Mouse (Mus musculus) heart, postnatal 0 days (tissue): ENCODE data around the gene Rmnd5a.

ENCODE experiments used
- CTCF ChIP-seq: IDR thresholded peaks from 2 replicates; pipeline ENCODE4 v1.5.1; 2016; ENCODE audit warnings: antibody characterized with exemption, control low read depth, low read depth
- EP300 ChIP-seq: IDR thresholded peaks from 2 replicates; pipeline ENCODE4 v1.6.1; 2016; ENCODE audit warnings: antibody characterized with exemption, low read depth

DNA sequence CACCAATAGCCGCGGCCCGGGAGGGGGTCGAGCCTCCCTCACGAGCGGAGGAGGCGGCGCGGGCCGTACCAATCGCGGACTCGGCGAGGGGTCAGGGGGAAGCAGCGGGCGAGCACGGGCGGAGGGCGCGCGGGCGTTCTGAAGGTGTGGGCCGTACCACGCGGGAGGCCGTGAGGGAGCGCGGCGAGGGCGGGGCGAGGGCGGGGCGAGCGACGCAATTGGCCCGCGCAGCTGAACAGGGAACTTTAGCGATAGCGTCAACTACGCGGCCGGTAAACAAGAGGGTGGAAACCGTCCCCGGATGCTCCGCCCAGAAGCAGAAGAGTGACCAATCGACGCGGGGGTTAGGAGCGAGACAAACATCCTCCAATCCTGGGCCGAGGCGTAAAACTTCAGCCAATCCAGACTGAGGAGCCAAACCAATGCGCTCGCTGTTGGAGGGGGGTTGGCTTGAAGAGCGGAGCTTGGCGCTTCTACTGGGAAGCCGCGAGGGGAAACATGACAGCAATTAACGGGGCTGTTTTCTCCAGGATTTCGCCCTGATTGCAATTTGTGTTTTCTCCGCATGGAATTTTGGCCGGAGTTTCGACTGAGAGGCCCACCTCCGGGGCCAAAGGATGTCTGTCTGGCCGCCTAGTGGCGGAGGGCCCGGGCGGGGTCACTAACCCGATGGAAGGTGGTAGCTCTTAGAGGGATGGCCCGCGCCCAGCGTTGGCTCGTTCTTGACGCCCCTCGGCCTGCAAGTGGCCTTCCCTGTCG, at the start of gene Rmnd5a:
- TF ChIP-seq CTCF (peak; percentile 38), EP300 (peak; percentile 94)
